Mouse (Mus musculus): Measurements from ENCODE around the gene Ccr5. TPM values are rescaled to one million over a fixed set of nuclear protein-coding genes. Genes with fewer than 3 reads are reported as not detected.

Gene Ccr5
- total and polyA plus RNA-seq, 3 experiments: 0.22 TPM; not detected in 2

- H3K4me3 ChIP-seq (ENCODE audit: low read depth, low read length): no peak overlapping the region
- ATAC-seq (ENCODE audit: extremely low read depth, insufficient number of reproducible peaks, low FRiP score, poor library complexity, severe bottlenecking): no peak
- no peak for TF ChIP-seq POLR2AphosphoS5 (IDR thresholded peaks at IDR 0.05; ENCODE audit: insufficient replicate concordance, low read depth, low read length)
- no peak for TF ChIP-seq GATA1 (IDR thresholded peaks at IDR 0.05; ENCODE audit: borderline replicate concordance, low read length)
- TF ChIP-seq CTCF (IDR thresholded peaks at IDR 0.05; ENCODE audit: low read depth, low read length): no peak
- TF ChIP-seq TAL1 (conservative IDR thresholded peaks at IDR 0.05; ENCODE audit: low read depth, low read length): no peak
- TF ChIP-seq GATA2 (IDR thresholded peaks at IDR 0.05; ENCODE audit: borderline replicate concordance, low read depth, low read length): no peak
These were observed 16.3 kb downstream of the Ccr5 start for GRCm38 (mm10) chr9:124137619-124138018.

GRCm38 (mm10) chr9:124138055-124138775 lies 16.9 kb downstream of the Ccr5 start:
- DNase-seq (ENCODE audit: low spot score) (no peak), ATAC-seq (ENCODE audit: extremely low read depth, insufficient number of reproducible peaks, low FRiP score, poor library complexity, severe bottlenecking) (no peak)
- H3K4me3 ChIP-seq (ENCODE audit: low read depth, low read length): no peak overlapping the region

More at GRCm38 (mm10) chr9:124137619-124138018, 16.3 kb downstream of the Ccr5 start:
- H3K4me1 ChIP-seq (ENCODE audit: insufficient read depth, low read depth, low read length): no peaks in the 10 kb centered on the region
- H3K27me3 ChIP-seq (ENCODE audit: insufficient read depth, low read length): no peaks in the 10 kb centered on the region
- H3K9me3 ChIP-seq (replicated peaks): no peaks in the 10 kb centered on the region
- no peak for DNase-seq (ENCODE audit: low spot score)
- H3K36me3 ChIP-seq (replicated peaks): no peaks in the 10 kb centered on the region

DNA sequence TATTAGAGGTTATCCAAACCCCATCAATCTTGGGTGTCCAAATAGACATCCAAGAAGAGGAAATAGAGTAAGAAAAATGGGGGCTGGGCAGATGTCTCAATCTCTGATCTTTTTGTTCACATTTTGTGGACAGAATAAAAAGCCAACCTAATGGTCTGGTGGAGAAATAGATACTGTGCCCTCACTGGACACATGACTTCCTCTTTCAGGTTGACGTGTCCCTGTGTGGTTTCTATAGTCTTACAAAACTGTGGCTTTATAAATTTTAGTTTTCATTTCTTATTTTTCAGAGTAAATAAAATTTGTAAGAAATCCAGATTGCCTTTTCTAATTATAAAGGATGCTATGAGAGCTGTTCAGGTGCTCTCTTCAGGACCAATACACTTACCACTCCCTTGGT lies 22.3 kb downstream of the Ccr5 start:
- DNase-seq (ENCODE audit: low spot score) (no peak), ATAC-seq (ENCODE audit: extremely low read depth, insufficient number of reproducible peaks, low FRiP score, poor library complexity, severe bottlenecking) (no peak)
- no peaks in the 10 kb centered on the region for H3K36me3 ChIP-seq (replicated peaks)
- H3K4me1 ChIP-seq (ENCODE audit: insufficient read depth, low read depth, low read length): no peaks in the 10 kb centered on the region; the same call in 1 of the 2 replicates
- TF ChIP-seq GATA2 (IDR thresholded peaks at IDR 0.05; ENCODE audit: borderline replicate concordance, low read depth, low read length): no peak
- no peak overlapping the region for H3K4me3 ChIP-seq (ENCODE audit: low read depth, low read length)
- H3K9me3 ChIP-seq (replicated peaks): no peaks in the 10 kb centered on the region
- no peaks in the 10 kb centered on the region for H3K27me3 ChIP-seq (ENCODE audit: insufficient read depth, low read length)

More at GRCm38 (mm10) chr9:124138055-124138775, 16.9 kb downstream of the Ccr5 start:
- TF ChIP-seq GATA1 (IDR thresholded peaks at IDR 0.05; ENCODE audit: borderline replicate concordance, low read length) (no peak), GATA2 (IDR thresholded peaks at IDR 0.05; ENCODE audit: borderline replicate concordance, low read depth, low read length) (no peak), CTCF (IDR thresholded peaks at IDR 0.05; ENCODE audit: low read depth, low read length) (no peak), TAL1 (conservative IDR thresholded peaks at IDR 0.05; ENCODE audit: low read depth, low read length) (no peak), POLR2AphosphoS5 (IDR thresholded peaks at IDR 0.05; ENCODE audit: insufficient replicate concordance, low read depth, low read length) (no peak)
- H3K36me3 ChIP-seq (replicated peaks): no peaks in the 10 kb centered on the region
- H3K9me3 ChIP-seq (replicated peaks): no peaks in the 10 kb centered on the region
- no peaks in the 10 kb centered on the region for H3K27me3 ChIP-seq (ENCODE audit: insufficient read depth, low read length)
- H3K4me1 ChIP-seq (ENCODE audit: insufficient read depth, low read depth, low read length): no peaks in the 10 kb centered on the region; the same call in 1 of the 2 replicates

- H3K36me3 ChIP-seq (replicated peaks): no peaks in the 10 kb centered on the region
- no peaks in the 10 kb centered on the region for H3K9me3 ChIP-seq (replicated peaks)
- no peak for ATAC-seq (ENCODE audit: extremely low read depth, insufficient number of reproducible peaks, low FRiP score, poor library complexity, severe bottlenecking)
- TF ChIP-seq GATA2 (IDR thresholded peaks at IDR 0.05; ENCODE audit: borderline replicate concordance, low read depth, low read length) (no peak), GATA1 (IDR thresholded peaks at IDR 0.05; ENCODE audit: borderline replicate concordance, low read length) (no peak), CTCF (IDR thresholded peaks at IDR 0.05; ENCODE audit: low read depth, low read length) (no peak), POLR2AphosphoS5 (IDR thresholded peaks at IDR 0.05; ENCODE audit: insufficient replicate concordance, low read depth, low read length) (no peak), TAL1 (conservative IDR thresholded peaks at IDR 0.05; ENCODE audit: low read depth, low read length) (no peak)
- no peak for DNase-seq (ENCODE audit: low spot score)
- H3K27me3 ChIP-seq (ENCODE audit: insufficient read depth, low read length): peaks cover 3% of the 10 kb centered on the region; the same call in 1 of the 2 replicates
- no peak overlapping the region for H3K4me3 ChIP-seq (ENCODE audit: low read depth, low read length)
- H3K4me1 ChIP-seq (ENCODE audit: insufficient read depth, low read depth, low read length): no peaks in the 10 kb centered on the region; the same call in 1 of the 2 replicates
These were observed 25.0 kb downstream of the Ccr5 start for GRCm38 (mm10) chr9:124146307-124146706.

Other genes starting within 250 kb of the Ccr5 start
- 1.8 and 2.2 TPM in 2 replicates for gene Ccr1, start 152.9 kb upstream of the Ccr5 start, total RNA-seq (2014; fragmentation: Nextera tagmentation)
- 3.7 and 3.9 TPM in 2 replicates for gene Ccr1, start 152.9 kb upstream of the Ccr5 start, total RNA-seq (2017)
- gene Ccr1, start 152.9 kb upstream of the Ccr5 start, polyA plus RNA-seq (2012): 0.03 and 0.04 TPM in 2 replicates
- gene Ccr1l1, start 143.1 kb upstream of the Ccr5 start, total RNA-seq (2014; fragmentation: Nextera tagmentation): not detected in 2 replicates
- 0.11 and 0.46 TPM in 2 replicates for gene Ccr1l1, start 143.1 kb upstream of the Ccr5 start, total RNA-seq (2017)
- gene Ccr1l1, start 143.1 kb upstream of the Ccr5 start, polyA plus RNA-seq (2012): not detected in 2 replicates
- gene Ccr3, start 99.6 kb upstream of the Ccr5 start, total RNA-seq (2014; fragmentation: Nextera tagmentation): 0.34 TPM in 1 of 2 replicates, not detected in the other
- gene Ccr3, start 99.6 kb upstream of the Ccr5 start, total RNA-seq (2017): 0.11 and 0.12 TPM in 2 replicates
- not detected in 2 replicates for gene Ccr3, start 99.6 kb upstream of the Ccr5 start, polyA plus RNA-seq (2012)
- gene Ccr2, start 19.6 kb upstream of the Ccr5 start, total RNA-seq (2014; fragmentation: Nextera tagmentation): 0.24 TPM in 1 of 2 replicates, not detected in the other
- gene Ccr2, start 19.6 kb upstream of the Ccr5 start, total RNA-seq (2017): 0.46 and 0.93 TPM in 2 replicates
- gene Ccr2, start 19.6 kb upstream of the Ccr5 start, polyA plus RNA-seq (2012): not detected in 2 replicates
- 17.5 and 19.3 TPM in 2 replicates for gene 2010315B03Rik, start 191.2 kb downstream of the Ccr5 start, total RNA-seq (2014; fragmentation: Nextera tagmentation)
- gene 2010315B03Rik, start 191.2 kb downstream of the Ccr5 start, total RNA-seq (2017): 25.6 and 30.5 TPM in 2 replicates
- gene 2010315B03Rik, start 191.2 kb downstream of the Ccr5 start, polyA plus RNA-seq (2012): 0.31 and 0.50 TPM in 2 replicates

All from G1E (cell line).